Comparison of ENCODE assay signal across 8 mouse cellular contexts in the genomic region with DNA sequence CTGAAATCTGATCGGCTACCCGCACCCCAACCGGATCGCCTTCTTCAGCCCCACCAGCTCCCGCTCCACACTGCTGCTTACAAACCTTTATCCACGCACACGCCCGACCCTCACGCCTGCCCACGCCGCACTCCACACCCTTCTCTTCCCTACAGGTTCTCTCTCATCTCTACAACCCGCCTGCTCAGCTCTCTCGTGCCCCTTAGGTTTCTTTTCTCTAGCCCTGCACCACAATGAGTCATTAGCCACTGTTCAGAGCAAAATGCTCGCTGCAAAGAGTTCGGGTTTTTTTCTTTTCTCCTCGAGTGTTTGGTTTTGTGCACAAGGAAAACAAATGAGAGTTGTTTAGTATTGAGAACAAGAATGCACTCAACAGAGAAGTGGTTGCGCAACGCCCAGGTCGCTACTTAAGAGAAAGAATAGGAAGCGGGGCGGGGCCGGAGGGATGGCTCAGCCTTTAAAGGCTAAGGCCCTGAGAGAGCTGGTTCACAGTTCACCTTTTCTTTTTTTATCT. TPM values are rescaled to one million over a fixed set of nuclear protein-coding genes. Genes with fewer than 3 reads are reported as not detected.
DNase-seq lines count a peak whose midpoint lies in the region; ATAC-seq and TF ChIP-seq lines count a peak whose summit lies in the region.

No protein-coding gene starts in this region.

- peak; percentile 8 for ATAC-seq in intestine, postnatal 0 days
- ATAC-seq in neural tube, embryonic 14.5 days (ENCODE audit: low read depth), result peak; percentile 61

- peak; percentile 35 for DNase-seq in ovary, postnatal 10 days (ENCODE audit: low spot score)
- DNase-seq in ovary, adult 18-20 months (ENCODE audit: low spot score), result no peak
- DNase-seq in cerebellum, postnatal 14 days, result peak; percentile 65 to 67
- DNase-seq in heart, adult 11 months, result peak; percentile 97
- peak; percentile 94 to 95 for DNase-seq in lung, adult 18-20 months
- peak; percentile 59 for DNase-seq in thymus, postnatal 25 days

- H3K9ac ChIP-seq in intestine, postnatal 0 days (ENCODE audit: low read depth, low read length), result peak overlapping the region; percentile 60
- peak overlapping the region; percentile 56 for H3K9ac ChIP-seq in neural tube, embryonic 14.5 days (replicated peaks; ENCODE audit: low read depth, low read length)

- H3K27ac ChIP-seq in intestine, postnatal 0 days (ENCODE audit: low read depth, low read length), result peak overlapping the region; percentile 88
- peak overlapping the region; percentile 81; the same call in 1 of the 2 replicates for H3K27ac ChIP-seq in neural tube, embryonic 14.5 days (ENCODE audit: low read depth, low read length)

- peak overlapping the region; percentile 73 for H3K4me2 ChIP-seq in intestine, postnatal 0 days (replicated peaks; ENCODE audit: low read depth)
- H3K4me2 ChIP-seq in neural tube, embryonic 14.5 days (ENCODE audit: low read depth, low read length), result peak overlapping the region; percentile 63

- no peaks in the 10 kb centered on the region for H3K36me3 ChIP-seq in intestine, postnatal 0 days (ENCODE audit: control insufficient read depth, insufficient read depth)
- no peaks in the 10 kb centered on the region for H3K36me3 ChIP-seq in neural tube, embryonic 14.5 days (ENCODE audit: control insufficient read depth, insufficient read depth, low read length)

- H3K4me1 ChIP-seq in intestine, postnatal 0 days (replicated peaks; ENCODE audit: control insufficient read depth, insufficient read depth, low read length), result no peaks in the 10 kb centered on the region
- peaks cover 7% of the 10 kb centered on the region for H3K4me1 ChIP-seq in neural tube, embryonic 14.5 days (ENCODE audit: control insufficient read depth, insufficient read depth, low read length)

- H3K9me3 ChIP-seq in intestine, postnatal 0 days (ENCODE audit: control insufficient read depth), result no peaks in the 10 kb centered on the region
- no peaks in the 10 kb centered on the region for H3K9me3 ChIP-seq in neural tube, embryonic 14.5 days (ENCODE audit: control insufficient read depth, low read length)

- under 1% methylated on average over 22 of the region's 22 CpGs for WGBS in intestine, postnatal 0 days
- under 1% methylated on average over 22 of the region's 22 CpGs for WGBS in neural tube, embryonic 14.5 days

- no peak for TF ChIP-seq CTCF in intestine, postnatal 0 days (IDR thresholded peaks at IDR 0.05; ENCODE audit: low read depth)

- no peaks in the 10 kb centered on the region for H3K27me3 ChIP-seq in intestine, postnatal 0 days (replicated peaks; ENCODE audit: control insufficient read depth, insufficient read depth, low read length)
- H3K27me3 ChIP-seq in neural tube, embryonic 14.5 days (ENCODE audit: control insufficient read depth, insufficient read depth, low read length), result no peaks in the 10 kb centered on the region

- peak overlapping the region; percentile 82 for H3K4me3 ChIP-seq in intestine, postnatal 0 days (ENCODE audit: low read depth, low read length)
- peak overlapping the region; percentile 48 for H3K4me3 ChIP-seq in neural tube, embryonic 14.5 days (ENCODE audit: low read depth, low read length)

RNA-seq across cellular contexts. Expression of a gene that starts 17.4 kb away (rescaled TPM):
- 0.35 and 0.80 TPM in 2 replicates for polyA plus RNA-seq in intestine, postnatal 0 days (2015; fragmentation: Nextera tagmentation; extraction: Ambion mirVana)
- not detected in 2 replicates for polyA plus RNA-seq in neural tube, embryonic 14.5 days (2014; fragmentation: Nextera tagmentation; extraction: Ambion mirVana)

RNA-seq across cellular contexts. Expression of a gene that starts 17.4 kb away (rescaled TPM):
- 0.25 TPM in 1 of 2 replicates, not detected in the other for polyA plus RNA-seq in intestine, postnatal 0 days (2015; fragmentation: Nextera tagmentation; extraction: Ambion mirVana)
- not detected in 2 replicates for polyA plus RNA-seq in neural tube, embryonic 14.5 days (2014; fragmentation: Nextera tagmentation; extraction: Ambion mirVana)

RNA-seq across cellular contexts. Expression of a gene that starts 43.9 kb away (rescaled TPM):
- 0.18 and 0.21 TPM in 2 replicates for polyA plus RNA-seq in intestine, postnatal 0 days (2015; fragmentation: Nextera tagmentation; extraction: Ambion mirVana)
- not detected in 2 replicates for polyA plus RNA-seq in neural tube, embryonic 14.5 days (2014; fragmentation: Nextera tagmentation; extraction: Ambion mirVana)

RNA-seq across cellular contexts. Expression of a gene that starts 47.4 kb away (rescaled TPM):
- polyA plus RNA-seq in intestine, postnatal 0 days (2015; fragmentation: Nextera tagmentation; extraction: Ambion mirVana), result 1.2 and 1.4 TPM in 2 replicates
- 0.50 TPM in 2 replicates for polyA plus RNA-seq in neural tube, embryonic 14.5 days (2014; fragmentation: Nextera tagmentation; extraction: Ambion mirVana)

RNA-seq across cellular contexts. Expression of a gene that starts 54.5 kb away (rescaled TPM):
- 0.21 and 0.27 TPM in 2 replicates for polyA plus RNA-seq in intestine, postnatal 0 days (2015; fragmentation: Nextera tagmentation; extraction: Ambion mirVana)
- polyA plus RNA-seq in neural tube, embryonic 14.5 days (2014; fragmentation: Nextera tagmentation; extraction: Ambion mirVana), result not detected in 2 replicates
